Mouse (Mus musculus): ENCODE data around the gene Aff3.

The Aff3 gene

GRCm38 (mm10) chr1:38487884-38488283 lies 176.9 kb downstream of the Aff3 start:
- DNase-seq = no peak

- DNase-seq = no peak
These were observed 181.6 kb downstream of the Aff3 start for GRCm38 (mm10) chr1:38483191-38483590.

GRCm38 (mm10) chr1:38478246-38478743 lies 186.5 kb downstream of the Aff3 start:
- no peak for DNase-seq

- no peak for DNase-seq
These were observed 193.9 kb downstream of the Aff3 start for GRCm38 (mm10) chr1:38470817-38471216.

- DNase-seq = no peak
These were observed 194.6 kb downstream of the Aff3 start for GRCm38 (mm10) chr1:38470166-38470565.

- no peak for DNase-seq
These were observed 197.3 kb downstream of the Aff3 start for GRCm38 (mm10) chr1:38467305-38468083.

GRCm38 (mm10) chr1:38456719-38457269 lies 208.0 kb downstream of the Aff3 start:
- DNase-seq = no peak

- no peak for DNase-seq
These were observed 209.8 kb downstream of the Aff3 start for GRCm38 (mm10) chr1:38454921-38455320.

- no peak for DNase-seq
These were observed 213.4 kb downstream of the Aff3 start for GRCm38 (mm10) chr1:38451367-38451766.

GRCm38 (mm10) chr1:38450677-38451076 lies 214.1 kb downstream of the Aff3 start:
- no peak for DNase-seq

- DNase-seq = no peak
These were observed 214.8 kb downstream of the Aff3 start for GRCm38 (mm10) chr1:38449816-38450478.

GRCm38 (mm10) chr1:38448854-38449253 lies 215.9 kb downstream of the Aff3 start:
- DNase-seq = no peak

GRCm38 (mm10) chr1:38447581-38447980 lies 217.2 kb downstream of the Aff3 start:
- no peak for DNase-seq

- no peak for DNase-seq
These were observed 218.5 kb downstream of the Aff3 start for GRCm38 (mm10) chr1:38446152-38446820.

- no peak for DNase-seq
These were observed 221.9 kb downstream of the Aff3 start for GRCm38 (mm10) chr1:38442887-38443286.

GRCm38 (mm10) chr1:38442479-38442878 lies 222.3 kb downstream of the Aff3 start:
- DNase-seq = no peak

- DNase-seq = no peak
These were observed 223.0 kb downstream of the Aff3 start for GRCm38 (mm10) chr1:38441800-38442199.

GRCm38 (mm10) chr1:38440471-38440815 lies 224.3 kb downstream of the Aff3 start:
- no peak for DNase-seq

- peak in 1 of 2 experiments; percentile 6 for DNase-seq
These were observed 224.8 kb downstream of the Aff3 start for GRCm38 (mm10) chr1:38439751-38440470.

- no peak for DNase-seq
These were observed 226.3 kb downstream of the Aff3 start for GRCm38 (mm10) chr1:38438447-38438846.

GRCm38 (mm10) chr1:38437671-38438070 lies 227.1 kb downstream of the Aff3 start:
- no peak for DNase-seq

- no peak for DNase-seq
These were observed 228.0 kb downstream of the Aff3 start for GRCm38 (mm10) chr1:38436471-38437340.
